Mouse (Mus musculus) retina, postnatal 7 days (tissue): ENCODE results near the gene Gm1043.

Source experiments
- DNase-seq: peaks from one replicate; pipeline ENCODE4 v3.0.0-alpha.2; 2012; ENCODE audit warnings: low read depth, low spot score

The Gm1043 gene

GRCm38 (mm10) chr5:37242360-37243168 lies 157.4 kb downstream of the Gm1043 start:
- DNase-seq: no peak

- DNase-seq: no peak
Observed at GRCm38 (mm10) chr5:37243169-37243886, 158.2 kb downstream of the Gm1043 start.

- peak; percentile 58 for DNase-seq
Observed at GRCm38 (mm10) chr5:37244161-37244560, 159.0 kb downstream of the Gm1043 start.

DNA sequence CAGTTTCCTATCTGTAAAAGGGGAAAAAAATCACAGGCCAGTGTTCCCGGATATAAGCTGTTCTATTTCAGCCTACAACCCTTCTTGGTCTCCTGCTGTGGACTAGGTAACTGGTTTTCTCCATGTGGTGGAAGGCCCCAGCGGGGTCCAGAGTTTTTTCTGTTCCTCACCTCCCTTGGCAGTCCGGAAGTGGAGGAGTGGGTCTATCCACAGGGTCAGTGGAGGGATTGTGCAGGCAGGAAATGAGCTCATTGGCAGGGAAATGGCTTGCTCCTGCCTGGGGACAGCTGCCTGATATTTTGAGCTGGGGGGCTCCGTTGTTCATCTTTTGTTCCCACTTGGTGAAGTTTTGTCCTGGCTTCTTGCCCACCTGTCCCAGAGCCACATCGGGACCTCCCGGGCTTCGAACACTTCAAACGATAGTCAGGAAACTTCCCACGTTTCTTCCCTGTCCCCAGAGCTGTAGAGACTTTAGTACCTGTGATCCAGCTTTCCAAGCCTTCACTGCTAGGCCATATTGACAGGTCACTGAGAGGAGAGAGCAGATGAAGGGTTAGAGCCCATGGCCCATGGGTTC lies 159.6 kb downstream of the Gm1043 start:
- no peak for DNase-seq

DNA sequence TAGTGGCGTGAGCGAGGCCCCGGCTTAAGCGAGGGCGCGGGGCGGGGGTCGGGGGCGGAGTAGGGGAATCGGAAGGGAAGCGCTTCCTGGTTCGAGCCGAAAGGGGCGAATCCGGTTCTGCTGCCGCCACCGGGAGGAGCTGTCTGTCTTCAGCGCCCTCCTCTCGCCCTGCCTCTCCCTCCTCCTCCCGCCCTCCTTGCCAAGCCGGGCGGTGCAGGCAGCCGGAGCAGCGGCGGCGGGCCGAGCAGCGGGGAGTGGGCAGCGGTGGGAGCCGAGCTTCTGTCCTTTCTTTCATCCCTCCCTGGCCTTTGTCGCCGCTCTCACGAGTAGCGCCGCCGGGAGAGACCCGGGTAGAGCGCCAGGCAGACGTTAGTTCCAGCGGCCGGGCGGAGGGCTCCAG lies 160.5 kb downstream of the Gm1043 start:
- DNase-seq: no peak

DNA sequence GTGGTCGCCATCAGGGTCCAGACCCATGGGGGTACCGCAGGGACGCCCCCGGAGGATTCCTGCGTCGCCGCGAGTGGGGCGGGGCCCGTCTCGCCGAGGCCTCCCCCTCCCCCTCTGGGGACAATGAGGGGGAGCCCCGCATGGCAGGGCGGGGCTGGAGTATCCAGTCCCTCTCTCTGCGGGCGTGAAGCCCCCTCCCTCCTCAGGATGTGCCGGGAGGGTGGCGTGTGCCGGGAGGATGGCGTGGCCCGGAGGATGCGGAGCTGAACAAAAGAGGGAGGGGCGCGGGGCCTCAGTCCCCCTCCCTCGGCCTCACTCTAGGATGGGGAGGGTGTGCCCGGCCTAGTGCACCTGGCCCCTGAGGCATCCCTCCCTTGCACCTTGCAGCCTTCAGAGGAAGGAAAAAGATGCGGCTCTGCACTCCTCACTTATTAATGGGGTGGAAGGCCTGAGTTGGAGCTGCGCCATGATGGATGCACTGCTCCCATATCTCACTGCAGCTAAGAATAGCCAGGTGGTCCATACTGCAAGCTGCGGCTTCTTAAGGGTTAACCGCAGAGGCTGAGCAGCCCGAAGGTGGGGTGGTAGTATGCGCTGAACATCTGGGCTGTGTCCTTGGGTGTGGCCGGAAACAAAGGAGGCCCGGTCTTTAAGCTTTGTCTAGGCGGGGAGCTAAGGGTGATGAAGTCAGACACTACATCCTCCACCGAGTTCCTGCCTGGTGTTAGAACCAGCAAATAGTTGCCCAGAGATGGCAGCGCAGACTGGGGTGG lies 161.2 kb downstream of the Gm1043 start:
- no peak for DNase-seq

- DNase-seq: no peak
Observed at GRCm38 (mm10) chr5:37247456-37247855, 162.3 kb downstream of the Gm1043 start.

DNA sequence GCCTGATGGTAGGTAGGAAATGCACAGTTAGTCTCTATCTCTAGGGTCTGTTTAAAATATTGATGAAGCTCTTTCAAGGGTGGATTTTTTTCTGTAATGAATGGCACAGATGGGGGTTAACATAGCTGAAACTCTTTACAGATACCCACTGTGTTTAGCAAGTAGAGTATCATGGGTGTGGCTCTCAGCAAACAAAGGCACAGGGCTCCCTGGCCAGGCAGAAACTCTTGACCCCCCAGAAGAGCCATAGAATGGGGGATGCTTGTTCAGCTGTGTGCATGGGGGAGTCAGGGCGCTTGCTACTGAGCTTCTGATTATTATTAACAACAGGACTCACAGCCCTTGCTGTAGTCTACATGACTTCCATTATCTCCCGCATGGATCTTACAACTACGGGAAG lies 163.7 kb downstream of the Gm1043 start:
- no peak for DNase-seq

DNA sequence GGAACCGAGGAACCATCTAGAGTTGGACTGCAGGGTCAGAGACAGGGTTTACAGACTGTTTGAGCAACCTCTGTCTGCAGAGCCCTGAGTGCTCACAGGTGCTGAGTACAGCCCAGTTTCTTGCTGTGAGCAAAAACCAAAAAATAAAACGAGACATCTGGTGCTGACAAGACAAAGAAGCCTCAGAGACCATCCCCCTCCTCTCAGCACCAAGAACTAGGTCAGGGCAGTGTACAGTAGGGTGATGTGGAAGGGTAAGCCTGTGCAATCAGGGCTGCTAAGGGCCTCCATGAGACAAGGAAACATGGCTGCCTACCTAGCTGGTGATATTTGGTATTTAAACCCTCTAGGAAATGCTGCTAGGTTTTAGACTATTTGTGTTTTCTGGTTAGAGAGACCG lies 166.4 kb downstream of the Gm1043 start:
- DNase-seq: no peak

- DNase-seq: no peak
Observed at GRCm38 (mm10) chr5:37252101-37252804, 167.1 kb downstream of the Gm1043 start.

- no peak for DNase-seq
Observed at GRCm38 (mm10) chr5:37254523-37254922, 169.4 kb downstream of the Gm1043 start.

- DNase-seq: no peak
Observed at GRCm38 (mm10) chr5:37256823-37257222, 171.7 kb downstream of the Gm1043 start.

GRCm38 (mm10) chr5:37257243-37257642 lies 172.1 kb downstream of the Gm1043 start:
- DNase-seq: no peak

DNA sequence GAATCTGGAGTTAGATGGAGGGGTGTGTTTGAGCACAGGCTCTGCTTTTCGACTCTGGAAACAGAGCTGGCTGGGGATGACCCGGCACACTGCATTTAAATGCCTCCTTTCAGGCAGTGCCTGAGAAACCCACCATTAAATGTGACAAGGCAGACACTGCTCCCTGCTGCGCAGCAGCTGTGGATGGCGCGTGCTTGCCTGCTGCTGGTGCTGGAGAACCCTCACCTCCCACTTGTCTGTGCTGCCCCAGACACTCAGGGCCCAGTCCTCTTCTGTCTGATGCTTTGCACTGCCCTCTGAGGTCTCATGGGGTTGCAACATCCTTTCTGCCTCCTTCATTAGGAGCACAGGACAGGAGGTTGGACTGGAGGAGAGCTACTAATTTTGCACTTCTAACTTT lies 176.6 kb downstream of the Gm1043 start:
- no peak for DNase-seq

GRCm38 (mm10) chr5:37263816-37264215 lies 178.6 kb downstream of the Gm1043 start:
- no peak for DNase-seq
